Mouse (Mus musculus): Measurements from ENCODE around the gene Ctnnd1. TPM values are rescaled to one million over a fixed set of nuclear protein-coding genes. Genes with fewer than 3 reads are reported as not detected.

The Ctnnd1 gene
- polyA plus RNA-seq, 1 experiment from 2014 or later = 90.5 TPM

GRCm38 (mm10) chr2:84634006-84634405 lies 16.6 kb downstream of the Ctnnd1 start:
- Histone ChIP-seq H3K79me2 (ENCODE audit: inconsistent target) (peaks cover 100% of the 10 kb centered on the region), H3K4me3 (ENCODE audit: inconsistent target) (no peak overlapping the region), H3K27ac (no peak overlapping the region), H3K36me3 (ENCODE audit: inconsistent target) (no peaks in the 10 kb centered on the region)
- WGBS (ENCODE audit: missing documents) = 67% methylated on average over 4 of the region's 4 CpGs

GRCm38 (mm10) chr2:84632999-84633398 lies 17.6 kb downstream of the Ctnnd1 start:
- Histone ChIP-seq H3K36me3 (ENCODE audit: inconsistent target) (no peaks in the 10 kb centered on the region), H3K79me2 (ENCODE audit: inconsistent target) (peaks cover 100% of the 10 kb centered on the region), H3K27ac (no peak overlapping the region), H3K4me3 (ENCODE audit: inconsistent target) (no peak overlapping the region)
- 35% methylated on average over 3 of the region's 3 CpGs for WGBS (ENCODE audit: missing documents)

- no peak overlapping the region for H3K4me3 ChIP-seq (ENCODE audit: inconsistent target)
- no peaks in the 10 kb centered on the region for H3K36me3 ChIP-seq (ENCODE audit: inconsistent target)
- H3K79me2 ChIP-seq (ENCODE audit: inconsistent target) = peaks cover 100% of the 10 kb centered on the region
- WGBS (ENCODE audit: missing documents) = 100% methylated on average over 1 of the region's 1 CpGs
- no peak overlapping the region for H3K27ac ChIP-seq
These were observed 18.6 kb downstream of the Ctnnd1 start for GRCm38 (mm10) chr2:84632001-84632400.

- H3K79me2 ChIP-seq (ENCODE audit: inconsistent target) = peaks cover 96% of the 10 kb centered on the region
- H3K4me3 ChIP-seq (ENCODE audit: inconsistent target) = no peak overlapping the region
- WGBS (ENCODE audit: missing documents) = 90% methylated on average over 3 of the region's 3 CpGs
- no peak overlapping the region for H3K27ac ChIP-seq
- H3K36me3 ChIP-seq (ENCODE audit: inconsistent target) = no peaks in the 10 kb centered on the region
These were observed 23.5 kb downstream of the Ctnnd1 start for GRCm38 (mm10) chr2:84627036-84627435.

GRCm38 (mm10) chr2:84626366-84626975 lies 24.1 kb downstream of the Ctnnd1 start:
- no peak overlapping the region for H3K27ac ChIP-seq
- 0 out of 2 replicates have a peak, but pooled peaks cover under 1% of the 10 kb centered on the region for H3K36me3 ChIP-seq (ENCODE audit: inconsistent target)
- peaks cover 96% of the 10 kb centered on the region for H3K79me2 ChIP-seq (ENCODE audit: inconsistent target)
- no peak overlapping the region for H3K4me3 ChIP-seq (ENCODE audit: inconsistent target)
- 88% methylated on average over 7 of the region's 7 CpGs for WGBS (ENCODE audit: missing documents)

- Histone ChIP-seq H3K36me3 (ENCODE audit: inconsistent target) (peaks cover 22% of the 10 kb centered on the region; the same call in 1 of the 2 replicates), H3K27ac (peak overlapping the region; percentile 71), H3K79me2 (ENCODE audit: inconsistent target) (peaks cover 95% of the 10 kb centered on the region), H3K4me3 (ENCODE audit: inconsistent target) (no peak overlapping the region)
- 93% methylated on average over 15 of the region's 17 CpGs for WGBS (ENCODE audit: missing documents)
These were observed 26.4 kb downstream of the Ctnnd1 start for GRCm38 (mm10) chr2:84624201-84624600.

GRCm38 (mm10) chr2:84623428-84624119 lies 27.0 kb downstream of the Ctnnd1 start:
- peaks cover 89% of the 10 kb centered on the region for H3K79me2 ChIP-seq (ENCODE audit: inconsistent target)
- H3K36me3 ChIP-seq (ENCODE audit: inconsistent target) = peaks cover 22% of the 10 kb centered on the region; the same call in 1 of the 2 replicates
- H3K27ac ChIP-seq = peak overlapping the region; percentile 71
- H3K4me3 ChIP-seq (ENCODE audit: inconsistent target) = no peak overlapping the region
- WGBS (ENCODE audit: missing documents) = 11% methylated on average over 3 of the region's 3 CpGs

- Histone ChIP-seq H3K4me3 (ENCODE audit: inconsistent target) (no peak overlapping the region), H3K27ac (peak overlapping the region; percentile 71), H3K36me3 (ENCODE audit: inconsistent target) (peaks cover 22% of the 10 kb centered on the region; the same call in 1 of the 2 replicates), H3K79me2 (ENCODE audit: inconsistent target) (peaks cover 83% of the 10 kb centered on the region)
- WGBS (ENCODE audit: missing documents) = 69% methylated on average over 2 of the region's 2 CpGs
These were observed 27.9 kb downstream of the Ctnnd1 start for GRCm38 (mm10) chr2:84622668-84623067.

GRCm38 (mm10) chr2:84619646-84620340 lies 30.8 kb downstream of the Ctnnd1 start:
- Histone ChIP-seq H3K36me3 (ENCODE audit: inconsistent target) (peaks cover 46% of the 10 kb centered on the region), H3K27ac (peak overlapping the region; percentile 73; the same call in 1 of the 2 replicates), H3K4me3 (ENCODE audit: inconsistent target) (no peak overlapping the region), H3K79me2 (ENCODE audit: inconsistent target) (peaks cover 70% of the 10 kb centered on the region)
- 95% methylated on average over 20 of the region's 21 CpGs for WGBS (ENCODE audit: missing documents)

- H3K79me2 ChIP-seq (ENCODE audit: inconsistent target) = peaks cover 62% of the 10 kb centered on the region
- H3K4me3 ChIP-seq (ENCODE audit: inconsistent target) = no peak overlapping the region
- H3K27ac ChIP-seq = peak overlapping the region; percentile 73
- 78% methylated on average over 2 of the region's 2 CpGs for WGBS (ENCODE audit: missing documents)
- H3K36me3 ChIP-seq (ENCODE audit: inconsistent target) = peaks cover 54% of the 10 kb centered on the region
These were observed 31.7 kb downstream of the Ctnnd1 start for GRCm38 (mm10) chr2:84618914-84619313.

- Histone ChIP-seq H3K4me3 (ENCODE audit: inconsistent target) (no peak overlapping the region), H3K27ac (peak overlapping the region; percentile 73), H3K79me2 (ENCODE audit: inconsistent target) (peaks cover 55% of the 10 kb centered on the region), H3K36me3 (ENCODE audit: inconsistent target) (peaks cover 61% of the 10 kb centered on the region)
- WGBS (ENCODE audit: missing documents) = 85% methylated on average over 2 of the region's 3 CpGs
These were observed 32.7 kb downstream of the Ctnnd1 start for GRCm38 (mm10) chr2:84617637-84618515.

GRCm38 (mm10) chr2:84612764-84613163 lies 37.8 kb downstream of the Ctnnd1 start:
- Histone ChIP-seq H3K79me2 (ENCODE audit: inconsistent target) (peaks cover 16% of the 10 kb centered on the region), H3K4me3 (ENCODE audit: inconsistent target) (no peak overlapping the region), H3K27ac (no peak overlapping the region), H3K36me3 (ENCODE audit: inconsistent target) (peaks cover 89% of the 10 kb centered on the region)
- 97% methylated on average over 5 of the region's 6 CpGs for WGBS (ENCODE audit: missing documents)

- Histone ChIP-seq H3K79me2 (ENCODE audit: inconsistent target) (no peaks in the 10 kb centered on the region), H3K36me3 (ENCODE audit: inconsistent target) (peaks cover 78% of the 10 kb centered on the region), H3K4me3 (ENCODE audit: inconsistent target) (no peak overlapping the region), H3K27ac (no peak overlapping the region)
- 100% methylated on average over 1 of the region's 1 CpGs for WGBS (ENCODE audit: missing documents)
These were observed 42.7 kb downstream of the Ctnnd1 start for GRCm38 (mm10) chr2:84607842-84608241.

GRCm38 (mm10) chr2:84600977-84601376 lies 49.6 kb downstream of the Ctnnd1 start:
- peaks cover 28% of the 10 kb centered on the region for H3K36me3 ChIP-seq (ENCODE audit: inconsistent target)
- 33% methylated on average over 2 of the region's 2 CpGs for WGBS (ENCODE audit: missing documents)
- no peak overlapping the region for H3K4me3 ChIP-seq (ENCODE audit: inconsistent target)
- H3K27ac ChIP-seq = no peak overlapping the region
- no peaks in the 10 kb centered on the region for H3K79me2 ChIP-seq (ENCODE audit: inconsistent target)

Measured in macrophage (primary cell).